Mouse (Mus musculus) kidney, adult 2 months (tissue): ENCODE measurements around the gene Samd8.

Experiments used
- CTCF ChIP-seq: fragments of 200-500 bp; conservative IDR thresholded peaks from 2 replicates; pipeline ENCODE4 v1.5.1; 2011; ENCODE audit warnings: low read depth, mild to moderate bottlenecking, control low read depth, low read length, moderate library complexity, mixed read lengths; ENCODE audit not compliant: insufficient read depth, insufficient read length
- POLR2A ChIP-seq: fragments of 200-500 bp; IDR thresholded peaks from one replicate; pipeline ENCODE4 v1.6.1; 2011; ENCODE audit warnings: low read depth, low read length, control low read depth

GRCm38 (mm10) chr14:21729031-21729732 lies 21.1 kb upstream of the Samd8 start:
- TF ChIP-seq POLR2A (no peak), CTCF (no peak)
